Mouse (Mus musculus) liver, embryonic 15.5 days (tissue): Measurements from ENCODE around the gene Map2k6. TPM values are rescaled to one million over a fixed set of nuclear protein-coding genes. Genes with fewer than 3 reads are reported as not detected.
A peak's percentile ranks its signal among the peaks of the same experiment; 100 is the strongest.

ENCODE experiments used
- ATAC-seq: fragments of 200-750 bp; cut with Nextera tagmentation; 2 replicates; pipeline ENCODE4 v1.8.0; 2017; ENCODE audit warnings: moderate number of reproducible peaks, mild to moderate bottlenecking, moderate library complexity; ENCODE audit not compliant: insufficient read depth
- H3K27ac ChIP-seq: fragments of 300-500 bp; sonication (generic); replicated peaks from 2 replicates; pipeline ENCODE4 v1.5.1; 2015; ENCODE audit warnings: mild to moderate bottlenecking, inconsistent platforms
- H3K27me3 ChIP-seq: fragments of 300-500 bp; sonication (generic); 2 replicates; pipeline ENCODE4 v1.6.1; 2015; ENCODE audit warnings: mild to moderate bottlenecking, inconsistent platforms
- H3K36me3 ChIP-seq: fragments of 300-500 bp; sonication (generic); replicated peaks from 2 replicates; pipeline ENCODE4 v1.6.1; 2015; ENCODE audit warnings: moderate library complexity, mild to moderate bottlenecking, inconsistent platforms
- H3K4me1 ChIP-seq: fragments of 300-500 bp; sonication (generic); replicated peaks from 2 replicates; pipeline ENCODE4 v1.6.1; 2015; ENCODE audit warnings: inconsistent platforms
- H3K4me2 ChIP-seq: fragments of 300-500 bp; sonication (generic); 2 replicates; pipeline ENCODE4 v1.6.1; 2015; ENCODE audit warnings: moderate library complexity, mild to moderate bottlenecking, inconsistent platforms
- H3K4me3 ChIP-seq: fragments of 300-500 bp; sonication (generic); replicated peaks from 2 replicates; pipeline ENCODE4 v1.5.1; 2015; ENCODE audit warnings: mild to moderate bottlenecking, inconsistent platforms
- H3K9ac ChIP-seq: fragments of 300-500 bp; sonication (generic); 2 replicates; pipeline ENCODE4 v1.6.1; 2015; ENCODE audit warnings: moderate library complexity, mild to moderate bottlenecking, inconsistent platforms
- H3K9me3 ChIP-seq: fragments of 300-500 bp; sonication (generic); replicated peaks from 2 replicates; pipeline ENCODE4 v1.6.1; 2016; ENCODE audit warnings: inconsistent platforms
- WGBS: fragments of 180-500 bp; shearing (Covaris S2); methylation state at CpG from one replicate; pipeline ENCODE4 v1.1.7; 2015; ENCODE audit warnings: mixed read lengths; ENCODE audit not compliant: insufficient replicate concordance; 5-methylcytosine and 5-hydroxymethylcytosine counted together
- polyA plus RNA-seq: library from polyadenylated mRNA; unstranded; fragments of >200 nt; fragmentation: Nextera tagmentation; extraction: Ambion mirVana; gene quantifications from 2 replicates; pipeline ENCODE4 v1.2.1, GENCODE M21; 2015

The Map2k6 gene
- polyA plus RNA-seq, 1 experiment from 2014 or later = 4.9 TPM

- 0 out of 2 replicates have a peak, but pooled peaks cover 2% of the 10 kb centered on the region for H3K4me1 ChIP-seq
- H3K27me3 ChIP-seq = no peaks in the 10 kb centered on the region
- ATAC-seq = no peak
- no peak overlapping the region for H3K9ac ChIP-seq
- H3K27ac ChIP-seq = no peak overlapping the region
- no peaks in the 10 kb centered on the region for H3K9me3 ChIP-seq
- peaks cover 11% of the 10 kb centered on the region for H3K36me3 ChIP-seq
- no peak overlapping the region for H3K4me3 ChIP-seq
- no peak overlapping the region for H3K4me2 ChIP-seq
- 77% methylated on average over 6 of the region's 6 CpGs for WGBS
These were observed 88.9 kb downstream of the Map2k6 start for GRCm38 (mm10) chr11:110487796-110488195.

DNA sequence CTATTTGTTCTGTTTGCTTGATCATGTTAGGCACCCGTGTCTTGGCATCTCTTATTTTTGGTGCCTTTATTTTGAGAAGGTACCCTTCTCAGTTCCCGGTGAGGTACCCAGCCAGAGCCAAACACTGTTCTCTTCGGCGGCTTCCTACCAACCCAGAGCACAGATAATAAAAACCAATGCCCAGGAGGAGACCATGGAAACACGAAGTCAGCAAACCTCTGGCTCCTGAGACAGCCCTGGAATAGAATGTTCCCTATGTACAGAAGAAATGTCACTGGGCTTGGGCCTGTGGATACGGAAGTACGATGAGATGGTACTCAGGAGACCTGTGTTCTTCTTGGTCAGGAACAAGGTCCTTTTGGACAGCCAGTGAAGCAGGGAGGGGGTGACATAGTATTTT lies 89.4 kb downstream of the Map2k6 start:
- no peak overlapping the region for H3K4me2 ChIP-seq
- H3K4me1 ChIP-seq = no peaks in the 10 kb centered on the region
- ATAC-seq = no peak
- no peaks in the 10 kb centered on the region for H3K27me3 ChIP-seq
- H3K9ac ChIP-seq = no peak overlapping the region
- H3K4me3 ChIP-seq = no peak overlapping the region
- no peaks in the 10 kb centered on the region for H3K9me3 ChIP-seq
- WGBS = 80% methylated on average over 7 of the region's 7 CpGs
- no peak overlapping the region for H3K27ac ChIP-seq
- H3K36me3 ChIP-seq = peaks cover 16% of the 10 kb centered on the region

GRCm38 (mm10) chr11:110495323-110496060 lies 96.6 kb downstream of the Map2k6 start:
- Histone ChIP-seq H3K9me3 (no peaks in the 10 kb centered on the region), H3K27me3 (no peaks in the 10 kb centered on the region), H3K4me1 (peaks cover 5% of the 10 kb centered on the region), H3K9ac (no peak overlapping the region), H3K4me2 (no peak overlapping the region), H3K4me3 (no peak overlapping the region), H3K27ac (no peak overlapping the region), H3K36me3 (peaks cover 28% of the 10 kb centered on the region)
- ATAC-seq = no peak
- WGBS = 68% methylated on average over 4 of the region's 4 CpGs

- Histone ChIP-seq H3K36me3 (peaks cover 28% of the 10 kb centered on the region), H3K4me1 (peaks cover 5% of the 10 kb centered on the region), H3K27me3 (no peaks in the 10 kb centered on the region), H3K9ac (no peak overlapping the region), H3K27ac (no peak overlapping the region), H3K4me3 (no peak overlapping the region), H3K9me3 (no peaks in the 10 kb centered on the region), H3K4me2 (no peak overlapping the region)
- 42% methylated on average over 12 of the region's 12 CpGs for WGBS
- ATAC-seq = no peak
These were observed 97.1 kb downstream of the Map2k6 start for GRCm38 (mm10) chr11:110496061-110496446.

GRCm38 (mm10) chr11:110497743-110498142 lies 98.8 kb downstream of the Map2k6 start:
- 83% methylated on average over 8 of the region's 8 CpGs for WGBS
- Histone ChIP-seq H3K27ac (no peak overlapping the region), H3K9me3 (no peaks in the 10 kb centered on the region), H3K36me3 (peaks cover 18% of the 10 kb centered on the region), H3K27me3 (no peaks in the 10 kb centered on the region), H3K4me3 (no peak overlapping the region), H3K4me1 (peaks cover 5% of the 10 kb centered on the region), H3K4me2 (no peak overlapping the region), H3K9ac (no peak overlapping the region)
- ATAC-seq = no peak

DNA sequence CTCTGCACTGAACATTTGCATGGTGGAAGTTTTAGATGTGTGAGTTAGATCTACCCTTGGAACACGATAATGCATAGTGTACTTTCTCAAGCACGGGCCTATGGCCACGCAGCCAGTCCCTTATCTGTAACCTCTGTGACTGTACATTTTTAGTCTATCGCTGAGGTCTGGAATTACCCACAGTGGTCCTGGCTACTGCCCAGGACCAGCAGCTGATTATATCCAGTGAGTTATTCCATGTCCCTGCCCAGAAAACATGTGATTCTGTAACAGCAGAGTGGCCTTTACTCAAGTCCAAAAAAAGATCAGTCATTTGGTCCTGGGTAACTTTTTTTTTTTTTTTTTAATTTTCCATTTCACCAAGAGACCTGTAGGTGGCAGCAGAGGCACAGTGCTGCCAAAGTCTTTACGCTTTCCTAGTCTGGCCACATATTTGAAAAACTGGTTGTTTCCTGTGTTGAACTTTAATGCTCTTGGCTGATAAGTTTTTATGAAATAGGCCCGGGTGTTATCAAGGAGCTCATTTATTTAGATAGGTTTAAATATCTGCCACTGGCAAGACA lies 99.8 kb downstream of the Map2k6 start:
- WGBS = 19% methylated on average over 6 of the region's 6 CpGs
- H3K36me3 ChIP-seq = peaks cover 8% of the 10 kb centered on the region
- no peak overlapping the region for H3K4me3 ChIP-seq
- ATAC-seq = peak; percentile 64
- no peak overlapping the region; the same call in 1 of the 2 replicates for H3K4me2 ChIP-seq
- H3K4me1 ChIP-seq = peaks cover 5% of the 10 kb centered on the region
- no peaks in the 10 kb centered on the region for H3K9me3 ChIP-seq
- H3K27ac ChIP-seq = no peak overlapping the region
- no peak overlapping the region for H3K9ac ChIP-seq
- H3K27me3 ChIP-seq = no peaks in the 10 kb centered on the region

DNA sequence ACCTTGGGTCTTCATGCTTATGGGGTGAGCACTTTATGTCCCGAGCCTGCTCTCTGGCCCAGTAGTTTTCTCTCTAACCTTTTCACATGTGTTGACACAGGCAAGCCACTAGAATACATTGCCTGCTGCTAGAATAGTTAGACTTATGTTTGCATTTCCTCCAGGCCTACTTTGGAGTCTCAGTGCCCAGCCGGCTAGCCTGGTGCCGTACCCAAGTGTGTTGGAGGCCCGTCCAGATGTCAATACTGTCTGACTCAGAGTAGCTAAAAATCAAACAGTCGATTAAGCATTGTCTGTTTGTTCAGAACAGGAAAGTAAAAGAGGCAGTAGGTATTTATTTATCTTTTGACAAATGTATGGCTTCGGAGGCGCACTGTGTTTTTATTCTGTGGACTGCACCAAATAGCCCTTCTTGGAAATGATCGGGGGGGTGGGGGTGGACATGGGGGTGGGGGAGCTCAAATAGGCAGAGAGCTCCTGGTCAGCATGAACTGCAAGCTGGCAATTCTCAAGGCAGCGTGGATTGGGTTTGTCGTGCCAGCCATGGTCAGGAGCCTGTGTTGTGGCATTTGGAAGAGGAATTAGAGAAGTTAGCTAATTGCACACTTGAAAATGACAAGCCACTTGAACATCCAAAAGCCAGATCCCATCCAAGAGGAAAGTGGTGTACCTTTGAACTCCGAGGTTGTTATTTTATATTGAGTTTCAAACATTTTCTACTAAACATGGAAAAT lies 104.2 kb downstream of the Map2k6 start:
- H3K4me3 ChIP-seq = no peak overlapping the region
- 72% methylated on average over 11 of the region's 11 CpGs for WGBS
- H3K9me3 ChIP-seq = no peaks in the 10 kb centered on the region
- H3K4me2 ChIP-seq = no peak overlapping the region
- H3K36me3 ChIP-seq = peaks cover 13% of the 10 kb centered on the region
- peaks cover 5% of the 10 kb centered on the region for H3K4me1 ChIP-seq
- ATAC-seq = no peak
- no peaks in the 10 kb centered on the region for H3K27me3 ChIP-seq
- H3K9ac ChIP-seq = no peak overlapping the region
- no peak overlapping the region for H3K27ac ChIP-seq

DNA sequence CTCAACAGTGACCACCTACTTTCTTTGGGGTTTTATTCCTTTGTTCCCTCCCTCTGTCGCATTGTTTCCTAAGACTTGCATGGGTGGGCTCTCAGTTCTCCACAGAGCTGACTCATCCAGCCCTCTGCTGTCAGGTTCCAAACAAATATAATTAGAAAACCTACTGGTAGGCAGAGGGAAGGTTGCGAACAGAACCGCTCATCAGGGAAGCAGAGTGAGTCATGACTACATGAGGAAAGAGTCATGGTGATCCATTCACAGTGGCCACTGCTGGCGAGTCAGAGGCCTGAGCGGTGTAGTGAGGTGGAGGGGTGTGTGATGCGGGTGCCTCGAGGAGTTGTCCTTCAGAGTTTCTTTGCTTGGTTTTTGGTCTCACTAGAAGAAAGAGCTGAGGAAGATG lies 112.5 kb downstream of the Map2k6 start:
- 77% methylated on average over 7 of the region's 7 CpGs for WGBS
- H3K36me3 ChIP-seq = peaks cover 24% of the 10 kb centered on the region
- no peak overlapping the region for H3K27ac ChIP-seq
- no peak overlapping the region for H3K4me2 ChIP-seq
- no peak overlapping the region for H3K4me3 ChIP-seq
- H3K27me3 ChIP-seq = no peaks in the 10 kb centered on the region
- H3K9ac ChIP-seq = no peak overlapping the region
- H3K4me1 ChIP-seq = no peaks in the 10 kb centered on the region
- no peaks in the 10 kb centered on the region for H3K9me3 ChIP-seq
- ATAC-seq = no peak

GRCm38 (mm10) chr11:110518648-110519047 lies 119.7 kb downstream of the Map2k6 start:
- Histone ChIP-seq H3K4me1 (no peaks in the 10 kb centered on the region), H3K4me3 (no peak overlapping the region), H3K36me3 (0 out of 2 replicates have a peak, but pooled peaks cover 8% of the 10 kb centered on the region), H3K4me2 (no peak overlapping the region), H3K9ac (no peak overlapping the region), H3K27ac (no peak overlapping the region), H3K27me3 (no peaks in the 10 kb centered on the region), H3K9me3 (no peaks in the 10 kb centered on the region)
- ATAC-seq = no peak
- WGBS = 60% methylated on average over 1 of the region's 1 CpGs

GRCm38 (mm10) chr11:110522906-110523305 lies 124.0 kb downstream of the Map2k6 start:
- Histone ChIP-seq H3K4me1 (no peaks in the 10 kb centered on the region), H3K27ac (no peak overlapping the region), H3K4me3 (no peak overlapping the region), H3K9ac (no peak overlapping the region), H3K4me2 (no peak overlapping the region), H3K36me3 (0 out of 2 replicates have a peak, but pooled peaks cover 3% of the 10 kb centered on the region), H3K27me3 (no peaks in the 10 kb centered on the region), H3K9me3 (no peaks in the 10 kb centered on the region)
- no peak for ATAC-seq
- 64% methylated on average over 2 of the region's 2 CpGs for WGBS

- H3K36me3 ChIP-seq = no peaks in the 10 kb centered on the region
- no peaks in the 10 kb centered on the region for H3K27me3 ChIP-seq
- H3K4me1 ChIP-seq = no peaks in the 10 kb centered on the region
- H3K27ac ChIP-seq = no peak overlapping the region
- no peak overlapping the region for H3K9ac ChIP-seq
- H3K4me2 ChIP-seq = no peak overlapping the region
- no peak for ATAC-seq
- no peak overlapping the region for H3K4me3 ChIP-seq
- H3K9me3 ChIP-seq = no peaks in the 10 kb centered on the region
- WGBS = 73% methylated on average over 4 of the region's 4 CpGs
These were observed 127.2 kb downstream of the Map2k6 start for GRCm38 (mm10) chr11:110526156-110526555.
